12 mouse cellular contexts compared by ENCODE assay signal in genomic region chr1:128679005-128679980, GRCm38 (mm10).
DNase-seq lines count a peak whose midpoint lies in the region; ATAC-seq and TF ChIP-seq lines count a peak whose summit lies in the region.
"Had no signal": no experiment of that assay in that cellular context is flagged by ENCODE, and none has a peak within 500 bp of the region (broad histone marks: within the 10 kb centered on the region; RNA-seq: fewer than 3 reads in every experiment).

No protein-coding gene starts in this region.

- no peaks in the 10 kb centered on the region for H3K36me3 ChIP-seq in forebrain, postnatal 0 days (ENCODE audit: insufficient read depth)
- H3K36me3 ChIP-seq in midbrain, embryonic 13.5 days: no peaks in the 10 kb centered on the region
- H3K36me3 ChIP-seq in liver, embryonic 12.5 days: no peaks in the 10 kb centered on the region

- H3K4me2 ChIP-seq in forebrain, postnatal 0 days (ENCODE audit: low read depth): no peak overlapping the region
- no peak overlapping the region for H3K4me2 ChIP-seq in midbrain, embryonic 13.5 days (replicated peaks)
- no peak overlapping the region for H3K4me2 ChIP-seq in liver, embryonic 12.5 days
- H3K4me2 ChIP-seq: liver, embryonic 11.5 days had no signal

- no peaks in the 10 kb centered on the region for H3K27me3 ChIP-seq in forebrain, postnatal 0 days (ENCODE audit: insufficient read depth, low read length)
- no peaks in the 10 kb centered on the region for H3K27me3 ChIP-seq in midbrain, embryonic 13.5 days
- H3K27me3 ChIP-seq in liver, embryonic 12.5 days (replicated peaks): peaks cover 2% of the 10 kb centered on the region; the same call in 1 of the 2 replicates

- peak; percentile 75 for ATAC-seq in forebrain, postnatal 0 days
- ATAC-seq in midbrain, embryonic 13.5 days: no peak
- ATAC-seq in liver, embryonic 12.5 days: no peak

- no peak for TF ChIP-seq CTCF in bone marrow, adult 2 months (IDR thresholded peaks at IDR 0.05; ENCODE audit: control insufficient read depth, insufficient read depth, low read length)
- TF ChIP-seq CTCF in forebrain, postnatal 0 days (IDR thresholded peaks at IDR 0.05; ENCODE audit: low read depth): no peak

- peak; percentile 29 for DNase-seq in embryo, embryonic 11 days
- no peak for DNase-seq in embryo, embryonic 9.5 days (ENCODE audit: extremely low spot score)
- DNase-seq in forebrain, postnatal 0 days: peak; percentile 48
- no peak for DNase-seq in ovary, adult 18-20 months (ENCODE audit: low spot score)
- DNase-seq in urinary bladder, adult 2 months (ENCODE audit: low spot score): no peak
- DNase-seq: adrenal gland, adult 8-10 months; cerebellum, adult 9-11 months; gastrocnemius, postnatal 14 days had no signal

- H3K4me1 ChIP-seq in bone marrow, adult 2 months (ENCODE audit: control insufficient read depth, insufficient read depth, low read length): no peaks in the 10 kb centered on the region; the same call in 1 of the 2 replicates
- peaks cover 14% of the 10 kb centered on the region; the same call in 1 of the 2 replicates for H3K4me1 ChIP-seq in forebrain, postnatal 0 days (ENCODE audit: insufficient read depth)
- H3K4me1 ChIP-seq in midbrain, embryonic 13.5 days (replicated peaks): peaks cover 25% of the 10 kb centered on the region
- H3K4me1 ChIP-seq in liver, embryonic 12.5 days: no peaks in the 10 kb centered on the region

- H3K27ac ChIP-seq in bone marrow, adult 2 months (ENCODE audit: control insufficient read depth, insufficient read depth, low read depth, low read length, poor library complexity): 0 out of 2 replicates have a peak overlapping the region, but pooled peaks have one; percentile 10
- peak overlapping the region; percentile 50 for H3K27ac ChIP-seq in forebrain, postnatal 0 days (ENCODE audit: low read depth, low read length)
- H3K27ac ChIP-seq in midbrain, embryonic 13.5 days: peak overlapping the region; percentile 14
- H3K27ac ChIP-seq in liver, embryonic 12.5 days: no peak overlapping the region

- TF ChIP-seq POLR2A in bone marrow, adult 2 months (IDR thresholded peaks at IDR 0.05; ENCODE audit: borderline replicate concordance, control insufficient read depth, low read depth, low read length): no peak

- H3K9ac ChIP-seq in forebrain, postnatal 0 days: no peak overlapping the region
- peak overlapping the region; percentile 48; the same call in 1 of the 2 replicates for H3K9ac ChIP-seq in midbrain, embryonic 13.5 days (replicated peaks)
- H3K9ac ChIP-seq in liver, embryonic 12.5 days: no peak overlapping the region

- H3K4me3 ChIP-seq in bone marrow, adult 2 months (replicated peaks; ENCODE audit: control insufficient read depth, low read depth, low read length): no peak overlapping the region
- H3K4me3 ChIP-seq in forebrain, postnatal 0 days (ENCODE audit: low read depth, low read length): no peak overlapping the region
- no peak overlapping the region for H3K4me3 ChIP-seq in midbrain, embryonic 13.5 days (replicated peaks)
- H3K4me3 ChIP-seq in liver, embryonic 12.5 days: no peak overlapping the region

- no peaks in the 10 kb centered on the region for H3K9me3 ChIP-seq in forebrain, postnatal 0 days (ENCODE audit: low read length)
- H3K9me3 ChIP-seq in midbrain, embryonic 13.5 days: no peaks in the 10 kb centered on the region
- H3K9me3 ChIP-seq in liver, embryonic 12.5 days (replicated peaks): no peaks in the 10 kb centered on the region

- WGBS in bone marrow, adult 2 months: 71% methylated on average over 18 of the region's 18 CpGs
- WGBS in forebrain, postnatal 0 days: 25% methylated on average over 18 of the region's 18 CpGs
- 30% methylated on average over 18 of the region's 18 CpGs for WGBS in midbrain, embryonic 13.5 days
- WGBS in liver, embryonic 12.5 days (ENCODE audit: insufficient replicate concordance): 51% methylated on average over 18 of the region's 18 CpGs

Comparison
In these comparisons a context has a peak if more than half of its experiments do, and no peak if none do; other contexts are left out.
1. DNase-seq: peak in embryo, embryonic 11 days (single experiment) and forebrain, postnatal 0 days (single experiment); none in embryo, embryonic 9.5 days (single experiment), ovary, adult 18-20 months (single experiment) and urinary bladder, adult 2 months (single experiment).